8 mouse cellular contexts compared by ENCODE assay signal in the genomic region with DNA sequence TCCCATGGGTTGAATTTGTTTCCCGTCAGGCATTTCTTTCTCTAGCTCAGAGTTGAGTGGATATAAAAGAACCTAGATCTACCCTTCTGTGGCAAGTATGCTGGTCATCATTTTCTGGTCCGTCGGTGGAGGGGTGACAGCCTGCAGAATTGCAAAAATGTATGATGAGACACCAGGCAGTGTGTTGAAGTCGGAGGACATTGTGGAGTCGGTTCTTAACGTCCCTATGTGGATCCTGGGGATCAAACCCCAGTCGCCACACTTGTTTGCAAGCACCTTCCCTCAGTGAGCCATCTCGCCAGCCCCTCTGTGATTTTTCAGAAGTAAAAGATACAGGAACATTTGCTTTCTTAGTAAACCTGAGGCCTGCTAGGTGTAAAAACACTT. TPM values are rescaled to one million over a fixed set of nuclear protein-coding genes. Genes with fewer than 3 reads are reported as not detected.
DNase-seq lines count a peak whose midpoint lies in the region; ATAC-seq and TF ChIP-seq lines count a peak whose summit lies in the region.

No protein-coding gene starts in this region.

- TF ChIP-seq CTCF in ES-Bruce4 (IDR thresholded peaks at IDR 0.05; ENCODE audit: low read depth, low read length), result no peak

- no peak for TF ChIP-seq POLR2A in ES-Bruce4 (IDR thresholded peaks at IDR 0.05; ENCODE audit: insufficient read depth, low read length)

- no peak for ATAC-seq in heart, embryonic 11.5 days (replicated peaks; ENCODE audit: insufficient number of reproducible peaks, low FRiP score, low TSS enrichment)

- H3K27ac ChIP-seq in heart, embryonic 11.5 days (ENCODE audit: low read depth, low read length), result peak overlapping the region; percentile 90
- H3K27ac ChIP-seq in ES-Bruce4 (ENCODE audit: insufficient read depth, low read length), result peak overlapping the region; percentile 50
- peak overlapping the region; percentile 98 for H3K27ac ChIP-seq in midbrain, embryonic 10.5 days (replicated peaks)

- peak overlapping the region; percentile 83 for H3K9ac ChIP-seq in heart, embryonic 11.5 days (ENCODE audit: low read depth, low read length)
- peak overlapping the region; percentile 91 for H3K9ac ChIP-seq in ES-Bruce4 (ENCODE audit: low read depth, poor library complexity, severe bottlenecking)

- H3K27me3 ChIP-seq in heart, embryonic 11.5 days (ENCODE audit: control insufficient read depth, insufficient read depth, low read length), result no peaks in the 10 kb centered on the region
- no peaks in the 10 kb centered on the region for H3K27me3 ChIP-seq in ES-Bruce4 (ENCODE audit: control insufficient read depth, insufficient read depth, low read length, poor library complexity, severe bottlenecking)
- peaks cover 10% of the 10 kb centered on the region; the same call in 1 of the 2 replicates for H3K27me3 ChIP-seq in midbrain, embryonic 10.5 days (ENCODE audit: low read depth, poor library complexity, severe bottlenecking)

- no peaks in the 10 kb centered on the region for H3K9me3 ChIP-seq in heart, embryonic 11.5 days (replicated peaks; ENCODE audit: control insufficient read depth, low read length)
- no peaks in the 10 kb centered on the region for H3K9me3 ChIP-seq in ES-Bruce4 (replicated peaks; ENCODE audit: control insufficient read depth, insufficient read depth, low read length, poor library complexity, severe bottlenecking)
- no peaks in the 10 kb centered on the region for H3K9me3 ChIP-seq in midbrain, embryonic 10.5 days (replicated peaks)

- TF ChIP-seq EP300 in ES-Bruce4 (IDR thresholded peaks at IDR 0.05; ENCODE audit: insufficient read depth, low read depth, low read length), result no peak

- H3K4me3 ChIP-seq in heart, embryonic 11.5 days (ENCODE audit: low read depth, low read length), result peak overlapping the region; percentile 64
- H3K4me3 ChIP-seq in ES-Bruce4 (ENCODE audit: low read depth, low read length), result peak overlapping the region; percentile 66
- peak overlapping the region; percentile 74 for H3K4me3 ChIP-seq in midbrain, embryonic 10.5 days

- peaks cover 7% of the 10 kb centered on the region; the same call in 1 of the 2 replicates for H3K36me3 ChIP-seq in heart, embryonic 11.5 days (ENCODE audit: control insufficient read depth, insufficient read depth, low read length)
- peaks cover 35% of the 10 kb centered on the region for H3K36me3 ChIP-seq in ES-Bruce4 (ENCODE audit: control insufficient read depth, insufficient read depth, low read length, poor library complexity, severe bottlenecking)
- H3K36me3 ChIP-seq in midbrain, embryonic 10.5 days, result peaks cover 36% of the 10 kb centered on the region

- WGBS in heart, embryonic 11.5 days (ENCODE audit: insufficient replicate concordance), result 7% methylated on average over 8 of the region's 8 CpGs
- 12% methylated on average over 8 of the region's 8 CpGs for WGBS in midbrain, embryonic 10.5 days

- DNase-seq in heart, adult 11 months, result no peak
- peak; percentile 16 for DNase-seq in forelimb bud, embryonic 11.5 days (ENCODE audit: low read depth, low spot score)
- no peak for DNase-seq in midbrain, embryonic 10.5 days (ENCODE audit: low spot score)
- no peak for DNase-seq in right cerebral cortex, postnatal 36 days (ENCODE audit: low spot score in 2 of 2)
- no peak for DNase-seq in lung, postnatal 25 days (ENCODE audit: low spot score)
- DNase-seq in adipocyte (ENCODE audit: low spot score), result no peak

- peak overlapping the region; percentile 78 for H3K4me2 ChIP-seq in heart, embryonic 11.5 days

- H3K4me1 ChIP-seq in heart, embryonic 11.5 days (ENCODE audit: control insufficient read depth, insufficient read depth, low read length), result peaks cover 23% of the 10 kb centered on the region
- H3K4me1 ChIP-seq in ES-Bruce4 (ENCODE audit: control insufficient read depth, insufficient read depth, low read length), result peaks cover 9% of the 10 kb centered on the region
- peaks cover 48% of the 10 kb centered on the region for H3K4me1 ChIP-seq in midbrain, embryonic 10.5 days

RNA-seq across cellular contexts. Expression of a gene that starts 5.5 kb away (rescaled TPM):
- polyA plus RNA-seq in heart, embryonic 11.5 days (2014; fragmentation: Nextera tagmentation; extraction: Ambion mirVana), result 0.20 and 0.23 TPM in 2 replicates
- 12.7 and 13.9 TPM in 2 replicates for polyA plus RNA-seq in ES-Bruce4 (2011; ENCODE audit: insufficient read depth, insufficient read length, low read depth, missing spikeins)
- 0.15 and 0.20 TPM in 2 replicates for polyA plus RNA-seq in midbrain, embryonic 10.5 days (2016; fragmentation: Nextera tagmentation; extraction: Ambion mirVana)

RNA-seq across cellular contexts. Expression of a gene that starts 27.2 kb away (rescaled TPM):
- polyA plus RNA-seq in heart, embryonic 11.5 days (2014; fragmentation: Nextera tagmentation; extraction: Ambion mirVana), result 88.2 and 92.3 TPM in 2 replicates
- 260 and 284 TPM in 2 replicates for polyA plus RNA-seq in ES-Bruce4 (2011; ENCODE audit: insufficient read depth, insufficient read length, low read depth, missing spikeins)
- polyA plus RNA-seq in midbrain, embryonic 10.5 days (2016; fragmentation: Nextera tagmentation; extraction: Ambion mirVana), result 163 and 169 TPM in 2 replicates

Comparison
In these comparisons a context has a peak if more than half of its experiments do, and no peak if none do; other contexts are left out.
1. RNA of a gene that starts 5.5 kb away (polyA plus RNA-seq): 12.7 to 13.9 TPM in ES-Bruce4; 0.20 to 0.23 TPM in heart, embryonic 11.5 days and 0.15 to 0.20 TPM in midbrain, embryonic 10.5 days; every median in the first group is over 10 times any median in the second.
2. Peak in every context shown above with its lines, with median percentiles within 50 percentile points of each other: H3K27ac ChIP-seq and H3K4me3 ChIP-seq.